Comparison of ENCODE assay signal across 20 mouse cellular contexts in the genomic region with DNA sequence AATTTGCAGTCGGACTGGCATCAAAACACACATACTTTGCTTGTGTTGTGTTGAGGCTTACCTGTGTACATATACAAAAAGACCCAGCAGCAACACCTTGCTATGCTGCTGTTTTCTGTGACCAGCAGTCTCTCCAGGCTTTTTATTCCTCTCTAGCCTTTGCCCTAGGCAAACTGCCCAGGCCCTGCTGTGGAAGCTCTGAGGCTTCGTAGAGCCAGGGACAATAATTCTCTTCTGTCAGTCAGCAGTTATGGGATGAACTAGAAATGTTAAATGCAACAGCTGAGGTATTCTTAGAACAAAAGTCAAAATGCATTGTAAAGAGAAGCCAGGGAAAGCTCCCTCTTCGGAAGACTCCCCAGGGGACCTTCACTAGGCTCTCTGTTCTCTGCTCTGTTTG.
A peak's percentile ranks its signal among the peaks of the same experiment; 100 is the strongest.
DNase-seq lines count a peak whose midpoint lies in the region; ATAC-seq and TF ChIP-seq lines count a peak whose summit lies in the region.
"Had no signal": no experiment of that assay in that cellular context is flagged by ENCODE, and none has a peak within 500 bp of the region (broad histone marks: within the 10 kb centered on the region; RNA-seq: fewer than 3 reads in every experiment).

No protein-coding gene starts in this region.

- ATAC-seq in kidney, embryonic 16.5 days (ENCODE audit: low FRiP score, low TSS enrichment), result no peak
- no peak for ATAC-seq in granulocyte monocyte progenitor cell, adult 5-6 weeks (replicated peaks; ENCODE audit: poor library complexity, severe bottlenecking)
- ATAC-seq: forebrain, embryonic 13.5 days had no signal

- H3K9ac ChIP-seq in kidney, embryonic 16.5 days (replicated peaks; ENCODE audit: low read length), result no peak overlapping the region
- H3K9ac ChIP-seq: forebrain, embryonic 13.5 days; hindbrain, embryonic 14.5 days; liver, embryonic 14.5 days; lung, embryonic 15.5 days; midbrain, embryonic 12.5 days had no signal

- H3K4me1 ChIP-seq in kidney, adult 2 months (ENCODE audit: control insufficient read depth, insufficient read depth, low read length), result no peaks in the 10 kb centered on the region
- H3K4me1 ChIP-seq in kidney, embryonic 16.5 days (ENCODE audit: insufficient read depth, low read length), result no peaks in the 10 kb centered on the region
- H3K4me1 ChIP-seq: forebrain, embryonic 13.5 days; lung, embryonic 15.5 days; midbrain, embryonic 12.5 days had no signal

- H3K9me3 ChIP-seq in kidney, embryonic 16.5 days (ENCODE audit: low read length), result no peaks in the 10 kb centered on the region
- H3K9me3 ChIP-seq: forebrain, embryonic 13.5 days; lung, embryonic 15.5 days; midbrain, embryonic 12.5 days had no signal

- no peak for TF ChIP-seq POLR2A in kidney, adult 2 months (IDR thresholded peaks at IDR 0.05; ENCODE audit: low read depth, low read length)

- H3K27ac ChIP-seq in kidney, adult 2 months (ENCODE audit: insufficient read depth, low read depth, low read length), result no peak overlapping the region
- no peak overlapping the region for H3K27ac ChIP-seq in kidney, embryonic 16.5 days (ENCODE audit: low read length)
- H3K27ac ChIP-seq: forebrain, embryonic 13.5 days; hindbrain, embryonic 14.5 days; layer of hippocampus, adult 2 months; liver, embryonic 14.5 days; lung, embryonic 15.5 days; midbrain, embryonic 12.5 days had no signal

- no peaks in the 10 kb centered on the region for H3K27me3 ChIP-seq in kidney, adult 2 months (replicated peaks; ENCODE audit: control insufficient read depth, insufficient read depth, low read length)
- H3K27me3 ChIP-seq in kidney, embryonic 16.5 days (ENCODE audit: insufficient read depth, low read length), result no peaks in the 10 kb centered on the region
- H3K27me3 ChIP-seq: forebrain, embryonic 13.5 days; lung, embryonic 15.5 days; midbrain, embryonic 12.5 days had no signal

- peak; percentile 4 to 19 for DNase-seq in cerebellum, postnatal 10 days
- no peak for DNase-seq in cerebellum, adult 11 months
- peak; percentile 64 for DNase-seq in kidney, adult 2 months
- DNase-seq in kidney, adult 8-10 months, result peak; percentile 22 to 50
- DNase-seq in kidney, postnatal 14 days, result peak; percentile 55
- DNase-seq: B cell, adult 2 months; cerebellum, adult 2 months; gastrocnemius, postnatal 36 days; layer of hippocampus, postnatal 36 days; thymus, adult 2 months had no signal

- WGBS in kidney, adult 2 months, result 57% methylated on average over 3 of the region's 3 CpGs
- WGBS in kidney, embryonic 16.5 days, result 54% methylated on average over 3 of the region's 3 CpGs

- H3K4me3 ChIP-seq in kidney, adult 2 months (ENCODE audit: insufficient read depth, low read depth, low read length), result no peak overlapping the region
- no peak overlapping the region for H3K4me3 ChIP-seq in kidney, embryonic 16.5 days (ENCODE audit: low read length)
- H3K4me3 ChIP-seq: forebrain, embryonic 13.5 days; layer of hippocampus, adult 2 months; lung, embryonic 15.5 days; midbrain, embryonic 12.5 days; myocyte had no signal

- no peak for TF ChIP-seq CTCF in kidney, adult 2 months (conservative IDR thresholded peaks at IDR 0.05; ENCODE audit: insufficient read depth, insufficient read length, low read depth, low read length)

- H3K36me3 ChIP-seq in kidney, adult 2 months (ENCODE audit: control insufficient read depth, insufficient read depth, low read length), result no peaks in the 10 kb centered on the region
- H3K36me3 ChIP-seq in kidney, embryonic 16.5 days (ENCODE audit: insufficient read depth, low read length), result no peaks in the 10 kb centered on the region
- H3K36me3 ChIP-seq: lung, embryonic 15.5 days; midbrain, embryonic 12.5 days had no signal

- H3K4me2 ChIP-seq in kidney, embryonic 16.5 days (replicated peaks; ENCODE audit: low read depth, low read length), result no peak overlapping the region
- H3K4me2 ChIP-seq: forebrain, embryonic 13.5 days; heart, embryonic 11.5 days; hindbrain, embryonic 14.5 days; lung, embryonic 15.5 days; midbrain, embryonic 12.5 days had no signal
